Mouse (Mus musculus): ENCODE measurements around the gene Foxd2.

Gene Foxd2

GRCm38 (mm10) chr4:114912705-114913593 is 4.3 kb upstream of the Foxd2 start:
- DNase-seq (ENCODE audit: low read depth, low spot score), result no peak

- no peak for DNase-seq (ENCODE audit: low read depth, low spot score)
These were observed 1.2 kb upstream of the Foxd2 start for GRCm38 (mm10) chr4:114909602-114910484.

- no peak for DNase-seq (ENCODE audit: low read depth, low spot score)
These were observed 483 bp downstream of the Foxd2 start for GRCm38 (mm10) chr4:114907951-114908828.

- DNase-seq (ENCODE audit: low read depth, low spot score), result no peak
These were observed 1.4 kb downstream of the Foxd2 start for GRCm38 (mm10) chr4:114907056-114907917.

GRCm38 (mm10) chr4:114905969-114906680 is 2.5 kb downstream of the Foxd2 start:
- no peak for DNase-seq (ENCODE audit: low read depth, low spot score)

- no peak for DNase-seq (ENCODE audit: low read depth, low spot score)
These were observed 3.2 kb downstream of the Foxd2 start for GRCm38 (mm10) chr4:114905501-114905900.

GRCm38 (mm10) chr4:114903422-114903782 is 5.3 kb downstream of the Foxd2 start:
- DNase-seq (ENCODE audit: low read depth, low spot score), result no peak

GRCm38 (mm10) chr4:114902641-114903421 is 5.8 kb downstream of the Foxd2 start:
- DNase-seq (ENCODE audit: low read depth, low spot score), result no peak

GRCm38 (mm10) chr4:114901643-114902351 is 6.9 kb downstream of the Foxd2 start:
- DNase-seq (ENCODE audit: low read depth, low spot score), result no peak

GRCm38 (mm10) chr4:114900866-114901642 is 7.6 kb downstream of the Foxd2 start:
- DNase-seq (ENCODE audit: low read depth, low spot score), result no peak

- DNase-seq (ENCODE audit: low read depth, low spot score), result no peak
These were observed 8.8 kb downstream of the Foxd2 start for GRCm38 (mm10) chr4:114899885-114900284.

GRCm38 (mm10) chr4:114897853-114898252 is 10.8 kb downstream of the Foxd2 start:
- DNase-seq (ENCODE audit: low read depth, low spot score), result no peak

GRCm38 (mm10) chr4:114882232-114882631 is 26.4 kb downstream of the Foxd2 start:
- no peak for DNase-seq (ENCODE audit: low read depth, low spot score)

GRCm38 (mm10) chr4:114876441-114876972 is 32.2 kb downstream of the Foxd2 start:
- no peak for DNase-seq (ENCODE audit: low read depth, low spot score)

- no peak for DNase-seq (ENCODE audit: low read depth, low spot score)
These were observed 38.7 kb downstream of the Foxd2 start for GRCm38 (mm10) chr4:114869765-114870490.

- no peak for DNase-seq (ENCODE audit: low read depth, low spot score)
These were observed 45.5 kb downstream of the Foxd2 start for GRCm38 (mm10) chr4:114863166-114863565.

- DNase-seq (ENCODE audit: low read depth, low spot score), result no peak
These were observed 50.2 kb downstream of the Foxd2 start for GRCm38 (mm10) chr4:114858426-114858825.
